Mouse (Mus musculus): ENCODE data around the gene Usp35. TPM values are rescaled to one million over a fixed set of nuclear protein-coding genes. Genes with fewer than 3 reads are reported as not detected.

Gene Usp35
- 1.6 TPM for polyA plus RNA-seq (2012; fragmentation: generic; extraction: Trizol)

DNA sequence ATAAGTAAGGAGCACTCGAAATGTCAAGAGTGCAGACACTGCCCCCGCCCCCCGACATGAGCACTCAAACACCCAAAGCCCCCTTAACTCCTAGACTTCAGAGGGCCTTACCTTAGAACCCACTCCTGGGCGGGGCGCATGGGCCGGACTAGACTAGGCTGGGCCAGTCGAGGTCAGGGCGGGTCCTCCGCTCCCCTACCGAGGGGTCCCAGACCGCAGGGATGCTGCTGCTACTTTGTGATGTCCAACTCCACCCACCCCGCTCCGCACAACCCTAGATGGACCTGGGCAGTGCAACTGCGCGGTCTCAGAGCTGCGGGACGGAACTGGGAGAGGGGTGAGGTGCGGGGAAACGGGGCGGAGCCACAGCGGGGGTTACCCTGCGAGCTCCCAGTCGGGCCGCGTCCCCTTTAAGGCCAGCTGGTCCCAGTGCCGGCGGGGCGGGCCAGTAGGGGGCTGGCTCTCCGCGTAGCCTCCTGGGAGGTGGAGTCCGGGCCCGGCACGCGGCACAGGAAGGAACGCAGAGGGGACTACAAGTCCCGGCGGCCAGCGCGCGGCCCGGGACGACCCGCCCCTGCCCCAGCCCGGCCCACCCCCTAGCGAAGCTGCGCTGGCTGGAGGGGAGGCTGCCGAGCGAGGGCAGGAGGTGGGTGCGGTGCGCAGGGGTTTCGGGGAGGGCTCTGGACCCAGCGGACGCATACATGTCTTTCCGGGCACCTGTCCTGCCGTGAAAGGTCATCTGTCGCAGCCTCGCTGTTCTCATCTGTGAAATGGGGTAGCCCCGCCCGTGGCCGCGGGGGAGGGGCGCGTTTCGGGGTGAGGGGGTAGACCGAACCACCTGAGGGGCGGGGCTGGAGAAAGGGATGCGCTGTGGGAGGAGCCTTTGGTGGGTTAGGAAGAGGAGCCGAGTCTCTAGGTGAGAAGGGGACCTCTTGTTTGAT, at the start of gene Usp35, which contains the start of gene Kctd21:
Gene Usp35 (minus strand): TSS at position 295 of the 941 bp plus-strand sequence.
Gene Kctd21 (plus strand): TSS at position 602 of the 941 bp plus-strand sequence.
- H3K4me3 ChIP-seq: peak within 1 kb of the TSS; percentile 63
- H3K4me2 ChIP-seq (ENCODE audit: low read depth): peak within 1 kb of the TSS; percentile 93
- TF ChIP-seq CEBPB (IDR thresholded peaks at IDR 0.05; ENCODE audit: insufficient read depth, poor library complexity, severe bottlenecking): no peak
- TF ChIP-seq MYOG (IDR thresholded peaks at IDR 0.05; ENCODE audit: control insufficient read depth in 1 of 3, insufficient read depth in 1 of 3, insufficient read length in 2 of 3, low read depth in 2 of 3): peak in 1 of 3 experiments; percentile 47
- no peak for TF ChIP-seq REST (IDR thresholded peaks at IDR 0.05; ENCODE audit: insufficient read depth, insufficient read length)
- no peak for TF ChIP-seq E2F4 (IDR thresholded peaks at IDR 0.05; ENCODE audit: insufficient read depth)
- TF ChIP-seq MAX (IDR thresholded peaks at IDR 0.05; ENCODE audit: low read depth): no peak
- TF ChIP-seq TCF12 (IDR thresholded peaks at IDR 0.05; ENCODE audit: insufficient read depth, poor library complexity, severe bottlenecking): no peak
- peak; percentile 82 for TF ChIP-seq POLR2AphosphoS2 (IDR thresholded peaks at IDR 0.05; ENCODE audit: insufficient read length, low read depth)
- TF ChIP-seq MYOD1 (IDR thresholded peaks at IDR 0.05; ENCODE audit: control insufficient read depth in 1 of 3, insufficient read length in 2 of 3, low read depth in 2 of 3): peak in 2 of 3 experiments; percentile 16 to 17
- TF ChIP-seq POLR2A (IDR thresholded peaks at IDR 0.05; ENCODE audit: insufficient read length, low read depth): peak; percentile 82
- H3K27me3 ChIP-seq (ENCODE audit: control insufficient read depth, insufficient read depth, insufficient read length): no peaks in the 10 kb centered on the region
- H3K36me3 ChIP-seq (ENCODE audit: control insufficient read depth, insufficient read depth): no peaks in the 10 kb centered on the region
- no peaks in the 10 kb centered on the region for H3K79me2 ChIP-seq (ENCODE audit: control insufficient read depth, insufficient read depth)
- H3ac ChIP-seq (ENCODE audit: control insufficient read depth, insufficient read length): peak within 1 kb of the TSS; percentile 29

DNA sequence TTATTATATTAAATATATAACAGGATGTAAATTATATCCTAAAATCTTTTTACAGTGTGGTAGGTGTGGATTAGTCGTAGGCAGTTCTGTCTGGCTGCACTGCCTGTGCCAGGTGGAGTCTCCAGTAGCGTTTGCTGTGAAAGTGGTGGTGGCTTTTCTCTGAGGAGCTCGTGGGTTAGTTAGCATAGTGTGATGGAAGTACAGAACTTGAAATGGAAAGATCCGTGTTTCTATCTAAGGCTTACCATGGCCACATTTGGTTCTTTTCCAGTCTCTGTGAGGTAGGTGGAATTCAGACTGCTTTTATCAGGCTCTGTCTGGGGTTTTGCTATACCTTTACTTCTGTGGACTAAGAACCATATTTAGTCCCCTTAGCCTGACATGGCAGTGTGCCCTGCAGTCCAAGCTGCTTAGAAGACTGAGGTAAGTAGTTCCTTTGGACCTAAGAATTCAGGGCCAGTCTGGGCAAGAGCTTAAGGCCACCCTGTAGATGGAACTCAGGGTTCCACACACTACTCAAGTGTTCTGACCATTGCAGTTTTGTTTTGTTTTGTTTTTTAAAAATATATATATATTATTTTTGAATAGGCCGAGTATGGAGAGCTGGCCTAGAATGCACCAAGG, 48.8 kb upstream of the Usp35 start:
- H3K36me3 ChIP-seq (ENCODE audit: control insufficient read depth, insufficient read depth): peaks cover 17% of the 10 kb centered on the region
- no peaks in the 10 kb centered on the region for H3K79me2 ChIP-seq (ENCODE audit: control insufficient read depth, insufficient read depth)
- TF ChIP-seq REST (IDR thresholded peaks at IDR 0.05; ENCODE audit: insufficient read depth, insufficient read length) (no peak), POLR2A (IDR thresholded peaks at IDR 0.05; ENCODE audit: insufficient read length, low read depth) (no peak), CEBPB (IDR thresholded peaks at IDR 0.05; ENCODE audit: insufficient read depth, poor library complexity, severe bottlenecking) (no peak), USF1 (IDR thresholded peaks at IDR 0.05; ENCODE audit: low read depth) (no peak), MYOG (IDR thresholded peaks at IDR 0.05; ENCODE audit: control insufficient read depth in 1 of 3, insufficient read depth in 1 of 3, insufficient read length in 2 of 3, low read depth in 2 of 3) (no peak), MAX (IDR thresholded peaks at IDR 0.05; ENCODE audit: low read depth) (no peak), SRF (IDR thresholded peaks at IDR 0.05; ENCODE audit: control insufficient read depth, insufficient read length, low read depth) (no peak), TCF3 (IDR thresholded peaks at IDR 0.05; ENCODE audit: insufficient read length, low read depth) (no peak), TCF12 (IDR thresholded peaks at IDR 0.05; ENCODE audit: insufficient read depth, poor library complexity, severe bottlenecking) (no peak), E2F4 (IDR thresholded peaks at IDR 0.05; ENCODE audit: insufficient read depth) (no peak), POLR2AphosphoS2 (IDR thresholded peaks at IDR 0.05; ENCODE audit: insufficient read length, low read depth) (no peak), MYOD1 (IDR thresholded peaks at IDR 0.05; ENCODE audit: control insufficient read depth in 1 of 3, insufficient read length in 2 of 3, low read depth in 2 of 3) (no peak)
- H3K27me3 ChIP-seq (ENCODE audit: control insufficient read depth, insufficient read depth, insufficient read length): no peaks in the 10 kb centered on the region
- no peak overlapping the region for H3K4me2 ChIP-seq (ENCODE audit: low read depth)
- H3ac ChIP-seq (ENCODE audit: control insufficient read depth, insufficient read length): no peak overlapping the region
- no peak overlapping the region for H3K4me3 ChIP-seq

DNA sequence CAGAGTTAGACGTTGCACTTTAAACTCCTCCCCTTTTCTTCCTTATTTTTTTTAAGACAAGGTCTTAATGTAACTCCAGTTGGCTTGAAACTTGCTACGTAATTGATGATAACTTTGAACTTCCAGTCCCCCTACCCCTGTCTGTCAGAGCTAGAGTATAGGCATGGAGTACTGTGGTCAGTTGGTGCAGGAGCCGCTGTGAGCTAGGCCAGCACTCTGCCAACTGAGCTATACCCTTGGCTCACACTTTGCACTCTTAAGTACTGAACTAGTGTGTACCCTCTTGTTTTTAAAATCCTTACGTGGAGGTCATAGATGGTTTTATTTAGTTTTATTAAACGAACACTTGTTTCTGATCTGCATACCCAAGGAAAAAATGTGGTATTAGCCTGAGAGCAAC, 47.5 kb upstream of the Usp35 start:
- Histone ChIP-seq H3ac (ENCODE audit: control insufficient read depth, insufficient read length) (no peak overlapping the region), H3K4me2 (ENCODE audit: low read depth) (no peak overlapping the region), H3K27me3 (ENCODE audit: control insufficient read depth, insufficient read depth, insufficient read length) (no peaks in the 10 kb centered on the region), H3K4me3 (no peak overlapping the region), H3K36me3 (ENCODE audit: control insufficient read depth, insufficient read depth) (peaks cover 17% of the 10 kb centered on the region), H3K79me2 (ENCODE audit: control insufficient read depth, insufficient read depth) (no peaks in the 10 kb centered on the region)
- no peak for TF ChIP-seq MYOG (IDR thresholded peaks at IDR 0.05; ENCODE audit: control insufficient read depth in 1 of 3, insufficient read depth in 1 of 3, insufficient read length in 2 of 3, low read depth in 2 of 3)
- no peak for TF ChIP-seq TCF3 (IDR thresholded peaks at IDR 0.05; ENCODE audit: insufficient read length, low read depth)
- no peak for TF ChIP-seq E2F4 (IDR thresholded peaks at IDR 0.05; ENCODE audit: insufficient read depth)
- TF ChIP-seq POLR2AphosphoS2 (IDR thresholded peaks at IDR 0.05; ENCODE audit: insufficient read length, low read depth): no peak
- TF ChIP-seq TCF12 (IDR thresholded peaks at IDR 0.05; ENCODE audit: insufficient read depth, poor library complexity, severe bottlenecking): no peak
- TF ChIP-seq REST (IDR thresholded peaks at IDR 0.05; ENCODE audit: insufficient read depth, insufficient read length): no peak
- TF ChIP-seq MYOD1 (IDR thresholded peaks at IDR 0.05; ENCODE audit: control insufficient read depth in 1 of 3, insufficient read length in 2 of 3, low read depth in 2 of 3): no peak
- no peak for TF ChIP-seq MAX (IDR thresholded peaks at IDR 0.05; ENCODE audit: low read depth)
- TF ChIP-seq SRF (IDR thresholded peaks at IDR 0.05; ENCODE audit: control insufficient read depth, insufficient read length, low read depth): no peak

GRCm38 (mm10) chr7:97375906-97376305, 44.1 kb upstream of the Usp35 start:
- peaks cover 14% of the 10 kb centered on the region for H3K36me3 ChIP-seq (ENCODE audit: control insufficient read depth, insufficient read depth)
- no peak overlapping the region for H3ac ChIP-seq (ENCODE audit: control insufficient read depth, insufficient read length)

More at GRCm38 (mm10) chr7:97375906-97376305, 44.1 kb upstream of the Usp35 start:
- TF ChIP-seq SRF (IDR thresholded peaks at IDR 0.05; ENCODE audit: control insufficient read depth, insufficient read length, low read depth) (no peak), MYOG (IDR thresholded peaks at IDR 0.05; ENCODE audit: control insufficient read depth in 1 of 3, insufficient read depth in 1 of 3, insufficient read length in 2 of 3, low read depth in 2 of 3) (no peak), TCF3 (IDR thresholded peaks at IDR 0.05; ENCODE audit: insufficient read length, low read depth) (no peak), TCF12 (IDR thresholded peaks at IDR 0.05; ENCODE audit: insufficient read depth, poor library complexity, severe bottlenecking) (no peak), REST (IDR thresholded peaks at IDR 0.05; ENCODE audit: insufficient read depth, insufficient read length) (no peak), MAX (IDR thresholded peaks at IDR 0.05; ENCODE audit: low read depth) (no peak), CEBPB (IDR thresholded peaks at IDR 0.05; ENCODE audit: insufficient read depth, poor library complexity, severe bottlenecking) (no peak), MYOD1 (IDR thresholded peaks at IDR 0.05; ENCODE audit: control insufficient read depth in 1 of 3, insufficient read length in 2 of 3, low read depth in 2 of 3) (no peak), USF1 (IDR thresholded peaks at IDR 0.05; ENCODE audit: low read depth) (no peak), POLR2A (IDR thresholded peaks at IDR 0.05; ENCODE audit: insufficient read length, low read depth) (no peak), POLR2AphosphoS2 (IDR thresholded peaks at IDR 0.05; ENCODE audit: insufficient read length, low read depth) (no peak), E2F4 (IDR thresholded peaks at IDR 0.05; ENCODE audit: insufficient read depth) (no peak)
- H3K4me3 ChIP-seq: no peak overlapping the region
- H3K27me3 ChIP-seq (ENCODE audit: control insufficient read depth, insufficient read depth, insufficient read length): no peaks in the 10 kb centered on the region
- H3K4me2 ChIP-seq (ENCODE audit: low read depth): no peak overlapping the region
- peaks cover 8% of the 10 kb centered on the region for H3K79me2 ChIP-seq (ENCODE audit: control insufficient read depth, insufficient read depth)
